Mouse (Mus musculus) E14TG2a.4 (cell line): ENCODE data around the gene Tmem145.

Experiments
- CTCF ChIP-seq: conservative IDR thresholded peaks from 2 replicates; pipeline ENCODE4 v1.5.1; 2014; ENCODE audit warnings: low read length
- NANOG ChIP-seq: IDR thresholded peaks from 2 replicates; pipeline ENCODE4 v1.6.1; 2014; ENCODE audit warnings: borderline replicate concordance, low read length, mixed read lengths
- POU5F1 ChIP-seq: IDR thresholded peaks from 2 replicates; pipeline ENCODE4 v1.6.1; 2014; ENCODE audit warnings: low read length, borderline replicate concordance

- TF ChIP-seq CTCF (no peak), NANOG (no peak), POU5F1 (no peak)
Observed at GRCm38 (mm10) chr7:25294960-25295722, 10.8 kb upstream of the Tmem145 start.
